Mouse (Mus musculus) neural tube, embryonic 13.5 days (tissue): ENCODE results near the gene Senp2. TPM values are rescaled to one million over a fixed set of nuclear protein-coding genes. Genes with fewer than 3 reads are reported as not detected.

Source experiments
- ATAC-seq: fragments of 200-750 bp; cut with Nextera tagmentation; 2 replicates; pipeline ENCODE4 v1.8.0; 2017; ENCODE audit warnings: low read depth, mild to moderate bottlenecking, moderate TSS enrichment, moderate library complexity
- H3K27ac ChIP-seq: fragments of 300-500 bp; sonication (generic); replicated peaks from 2 replicates; pipeline ENCODE4 v1.5.1; 2015; ENCODE audit warnings: moderate library complexity, mild to moderate bottlenecking, inconsistent platforms
- H3K27me3 ChIP-seq: fragments of 300-500 bp; sonication (generic); 2 replicates; pipeline ENCODE4 v1.6.1; 2015; ENCODE audit warnings: mild to moderate bottlenecking, inconsistent platforms
- H3K36me3 ChIP-seq: fragments of 300-500 bp; sonication (generic); 2 replicates; pipeline ENCODE4 v1.6.1; 2015; ENCODE audit warnings: mild to moderate bottlenecking, inconsistent platforms
- H3K4me1 ChIP-seq: fragments of 300-500 bp; sonication (generic); replicated peaks from 2 replicates; pipeline ENCODE4 v1.6.1; 2015; ENCODE audit warnings: inconsistent platforms
- H3K4me2 ChIP-seq: fragments of 300-500 bp; sonication (generic); 2 replicates; pipeline ENCODE4 v1.6.1; 2015; ENCODE audit warnings: inconsistent platforms, mild to moderate bottlenecking, moderate library complexity
- H3K4me3 ChIP-seq: fragments of 300-500 bp; sonication (generic); 2 replicates; pipeline ENCODE4 v1.5.1; 2015; ENCODE audit warnings: mild to moderate bottlenecking, inconsistent platforms
- H3K9ac ChIP-seq: fragments of 300-500 bp; sonication (generic); 2 replicates; pipeline ENCODE4 v1.6.1; 2015; ENCODE audit warnings: moderate library complexity, mild to moderate bottlenecking, inconsistent platforms
- H3K9me3 ChIP-seq: fragments of 300-500 bp; sonication (generic); 2 replicates; pipeline ENCODE4 v1.6.1; 2016; ENCODE audit warnings: inconsistent platforms
- WGBS: fragments of 180-500 bp; shearing (Covaris S2); methylation state at CpG from one replicate; pipeline ENCODE4 v1.1.7; 2015; 5-methylcytosine and 5-hydroxymethylcytosine counted together
- polyA plus RNA-seq: library from polyadenylated mRNA; unstranded; fragments of >200 nt; fragmentation: Nextera tagmentation; extraction: Ambion mirVana; gene quantifications from 2 replicates; pipeline ENCODE4 v1.2.1, GENCODE M21; 2015

The Senp2 gene
- polyA plus RNA-seq, 1 experiment from 2014 or later, result 44.9 TPM

- peaks cover 4% of the 10 kb centered on the region; the same call in 1 of the 2 replicates for H3K27me3 ChIP-seq
- no peaks in the 10 kb centered on the region for H3K9me3 ChIP-seq
- no peak overlapping the region for H3K4me2 ChIP-seq
- 95% methylated on average over 2 of the region's 2 CpGs for WGBS
- no peak overlapping the region for H3K9ac ChIP-seq
- no peaks in the 10 kb centered on the region for H3K36me3 ChIP-seq
- no peak overlapping the region for H3K27ac ChIP-seq
- ATAC-seq, result no peak
- H3K4me1 ChIP-seq, result peaks cover 7% of the 10 kb centered on the region
- no peak overlapping the region for H3K4me3 ChIP-seq
Observed at GRCm38 (mm10) chr16:21991774-21992173, 17.5 kb upstream of the Senp2 start.

GRCm38 (mm10) chr16:21995304-21995703 is 14.0 kb upstream of the Senp2 start, which contains the start of gene Liph:
Gene Liph, minus strand, starts transcription at chr16:21995663.
- Histone ChIP-seq H3K4me1 (peaks cover 7% of the 10 kb centered on the region), H3K36me3 (no peaks in the 10 kb centered on the region), H3K9me3 (no peaks in the 10 kb centered on the region), H3K27me3 (peaks cover 4% of the 10 kb centered on the region), H3K4me3 (peak within 1 kb of the TSS; percentile 25), H3K9ac (0 out of 2 replicates have a peak within 1 kb of the TSS, but pooled peaks have one; percentile 27), H3K27ac (no peak within 1 kb of the TSS), H3K4me2 (peak within 1 kb of the TSS; percentile 55)
- no peak for ATAC-seq
- WGBS, result 2% methylated on average over 16 of the region's 16 CpGs

GRCm38 (mm10) chr16:21996402-21996801 is 12.9 kb upstream of the Senp2 start:
- WGBS, result 73% methylated on average over 4 of the region's 4 CpGs
- H3K36me3 ChIP-seq, result no peaks in the 10 kb centered on the region
- H3K4me3 ChIP-seq, result no peak overlapping the region
- peaks cover 7% of the 10 kb centered on the region for H3K4me1 ChIP-seq
- H3K9me3 ChIP-seq, result no peaks in the 10 kb centered on the region
- no peak for ATAC-seq
- H3K9ac ChIP-seq, result no peak overlapping the region
- peaks cover 4% of the 10 kb centered on the region for H3K27me3 ChIP-seq
- no peak overlapping the region for H3K27ac ChIP-seq
- no peak overlapping the region for H3K4me2 ChIP-seq

GRCm38 (mm10) chr16:21996881-21997641 is 12.2 kb upstream of the Senp2 start:
- WGBS, result 72% methylated on average over 5 of the region's 5 CpGs
- H3K27me3 ChIP-seq, result peaks cover 4% of the 10 kb centered on the region
- no peak overlapping the region for H3K27ac ChIP-seq

GRCm38 (mm10) chr16:21998061-21998460 is 11.2 kb upstream of the Senp2 start:
- peaks cover 4% of the 10 kb centered on the region for H3K27me3 ChIP-seq
- no peak overlapping the region for H3K9ac ChIP-seq
- H3K4me2 ChIP-seq, result no peak overlapping the region
- peaks cover 7% of the 10 kb centered on the region for H3K4me1 ChIP-seq
- ATAC-seq, result no peak
- no peaks in the 10 kb centered on the region for H3K36me3 ChIP-seq
- 86% methylated on average over 5 of the region's 5 CpGs for WGBS
- H3K4me3 ChIP-seq, result no peak overlapping the region
- no peak overlapping the region for H3K27ac ChIP-seq
- H3K9me3 ChIP-seq, result no peaks in the 10 kb centered on the region

More at GRCm38 (mm10) chr16:21996881-21997641, 12.2 kb upstream of the Senp2 start:
- H3K36me3 ChIP-seq, result no peaks in the 10 kb centered on the region
- no peak for ATAC-seq
- H3K4me1 ChIP-seq, result peaks cover 7% of the 10 kb centered on the region
- H3K4me2 ChIP-seq, result no peak overlapping the region
- no peak overlapping the region for H3K4me3 ChIP-seq
- no peak overlapping the region for H3K9ac ChIP-seq
- H3K9me3 ChIP-seq, result no peaks in the 10 kb centered on the region

- Histone ChIP-seq H3K9me3 (no peaks in the 10 kb centered on the region), H3K27me3 (no peaks in the 10 kb centered on the region; the same call in 1 of the 2 replicates), H3K36me3 (no peaks in the 10 kb centered on the region), H3K27ac (no peak overlapping the region), H3K9ac (no peak overlapping the region), H3K4me3 (no peak overlapping the region), H3K4me1 (peaks cover 6% of the 10 kb centered on the region), H3K4me2 (no peak overlapping the region)
- ATAC-seq, result no peak
- 89% methylated on average over 4 of the region's 4 CpGs for WGBS
Observed at GRCm38 (mm10) chr16:21999941-22000690, 9.2 kb upstream of the Senp2 start.

- Histone ChIP-seq H3K4me2 (no peak overlapping the region), H3K27ac (no peak overlapping the region), H3K4me1 (no peaks in the 10 kb centered on the region), H3K9me3 (no peaks in the 10 kb centered on the region), H3K4me3 (no peak overlapping the region), H3K9ac (no peak overlapping the region), H3K27me3 (no peaks in the 10 kb centered on the region; the same call in 1 of the 2 replicates), H3K36me3 (no peaks in the 10 kb centered on the region)
- 59% methylated on average over 4 of the region's 4 CpGs for whole genome bisulfite sequencing
- ATAC-seq, result no peak
Observed at GRCm38 (mm10) chr16:22001172-22001571, 8.1 kb upstream of the Senp2 start.

GRCm38 (mm10) chr16:22001606-22002005 is 7.7 kb upstream of the Senp2 start:
- no peak overlapping the region for H3K27ac ChIP-seq
- H3K9ac ChIP-seq, result no peak overlapping the region
- no peak for ATAC-seq
- H3K4me3 ChIP-seq, result no peak overlapping the region
- 64% methylated on average over 3 of the region's 3 CpGs for WGBS
- no peaks in the 10 kb centered on the region for H3K9me3 ChIP-seq
- H3K4me2 ChIP-seq, result no peak overlapping the region
- no peaks in the 10 kb centered on the region; the same call in 1 of the 2 replicates for H3K27me3 ChIP-seq
- H3K36me3 ChIP-seq, result no peaks in the 10 kb centered on the region
- H3K4me1 ChIP-seq, result no peaks in the 10 kb centered on the region

GRCm38 (mm10) chr16:22009596-22009995 is 312 bp downstream of the Senp2 start:
- 0 out of 2 replicates have a peak, but pooled peaks cover 6% of the 10 kb centered on the region for H3K36me3 ChIP-seq
- no peaks in the 10 kb centered on the region for H3K27me3 ChIP-seq
- peaks cover 21% of the 10 kb centered on the region for H3K4me1 ChIP-seq
- peak overlapping the region; percentile 97 for H3K4me3 ChIP-seq
- H3K4me2 ChIP-seq, result peak overlapping the region; percentile 80
- peak overlapping the region; percentile 83 for H3K27ac ChIP-seq
- peak overlapping the region; percentile 90 for H3K9ac ChIP-seq
- H3K9me3 ChIP-seq, result no peaks in the 10 kb centered on the region
- under 1% methylated on average over 51 of the region's 51 CpGs for WGBS
- ATAC-seq, result peak; percentile 68

- Histone ChIP-seq H3K36me3 (peaks cover 60% of the 10 kb centered on the region), H3K4me1 (peaks cover 9% of the 10 kb centered on the region), H3K4me3 (no peak overlapping the region), H3K27ac (no peak overlapping the region), H3K9ac (no peak overlapping the region), H3K4me2 (no peak overlapping the region), H3K27me3 (no peaks in the 10 kb centered on the region), H3K9me3 (no peaks in the 10 kb centered on the region)
- ATAC-seq, result no peak
- 79% methylated on average over 1 of the region's 1 CpGs for WGBS
Observed at GRCm38 (mm10) chr16:22015569-22015968, 6.3 kb downstream of the Senp2 start.

- no peaks in the 10 kb centered on the region for H3K27me3 ChIP-seq
Observed at GRCm38 (mm10) chr16:22022122-22022521, 12.8 kb downstream of the Senp2 start.

GRCm38 (mm10) chr16:22027474-22027873 is 18.2 kb downstream of the Senp2 start:
- Histone ChIP-seq H3K27me3 (no peaks in the 10 kb centered on the region), H3K36me3 (peaks cover 95% of the 10 kb centered on the region), H3K4me1 (no peaks in the 10 kb centered on the region), H3K27ac (no peak overlapping the region), H3K9me3 (no peaks in the 10 kb centered on the region), H3K4me3 (no peak overlapping the region), H3K4me2 (no peak overlapping the region), H3K9ac (no peak overlapping the region)
- 94% methylated on average over 5 of the region's 5 CpGs for WGBS
- no peak for ATAC-seq

More at GRCm38 (mm10) chr16:22022122-22022521, 12.8 kb downstream of the Senp2 start:
- no peak for ATAC-seq
- no peak overlapping the region for H3K4me3 ChIP-seq
- no peak overlapping the region for H3K4me2 ChIP-seq
- WGBS, result 100% methylated on average over 2 of the region's 2 CpGs
- no peak overlapping the region for H3K9ac ChIP-seq
- peaks cover 6% of the 10 kb centered on the region; the same call in 1 of the 2 replicates for H3K9me3 ChIP-seq
- H3K27ac ChIP-seq, result no peak overlapping the region
- H3K36me3 ChIP-seq, result peaks cover 94% of the 10 kb centered on the region
- H3K4me1 ChIP-seq, result no peaks in the 10 kb centered on the region
